Mouse (Mus musculus) heart, postnatal 14 days (tissue): Measurements from ENCODE around the gene Slc8b1. TPM values are rescaled to one million over a fixed set of nuclear protein-coding genes. Genes with fewer than 3 reads are reported as not detected.

ENCODE experiments used
- DNase-seq, 2 experiments: peaks; one replicate each; pipeline ENCODE4 v3.0.0; 2021 to 2022
- intact Hi-C: fragments of 180-260 bp; cut with DNase I; formaldehyde crosslinking; loops from one replicate; pipeline ENCODE4 v1.15.1; 2025
- total RNA-seq, 2 experiments: library from RNA; stranded (reverse); gene quantifications; 2 replicates each; pipeline ENCODE4 v1.2.3; 2021

Slc8b1 gene
- total RNA-seq, 2 experiments from 2014 or later = 8.7 to 16.4 TPM

DNA sequence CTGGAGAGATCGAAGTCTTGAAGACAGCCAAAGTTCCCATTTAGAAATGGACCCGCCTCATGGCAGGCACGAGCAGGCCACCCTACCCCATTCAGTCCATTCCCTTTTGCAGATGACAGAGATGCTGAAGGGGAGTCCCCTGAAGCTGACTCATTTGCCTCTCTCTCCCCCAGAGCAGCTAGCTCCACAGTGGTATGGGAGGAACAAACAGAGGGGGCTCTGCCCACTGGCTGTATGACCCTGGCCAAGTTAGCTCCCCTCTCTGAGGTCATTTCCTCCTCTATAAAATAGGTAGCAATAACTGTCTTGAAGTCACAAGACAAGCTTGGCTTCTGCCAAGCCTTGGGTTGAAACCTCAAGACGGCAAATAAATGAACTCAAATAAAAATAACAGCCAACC lies 72.5 kb downstream of the Slc8b1 start:
- no peak for DNase-seq
- intact Hi-C loops = no loop called here

Other genes with a start within 250 kb of the Slc8b1 start
- gene Lhx5, start 79.5 kb upstream of the Slc8b1 start, total RNA-seq = not detected
- gene Sdsl, start 38.4 kb upstream of the Slc8b1 start, total RNA-seq = 10 to 100 TPM in 1 of 2 experiments, 1 to 10 TPM in 1; 8.7 to 10.9 TPM
- gene Sds, start 34.6 kb upstream of the Slc8b1 start, total RNA-seq = not detected
- gene Plbd2, start 7.5 kb upstream of the Slc8b1 start, total RNA-seq = 10 to 100 TPM; 37.5 to 42.2 TPM
- gene Tpcn1, start 77.5 kb downstream of the Slc8b1 start, total RNA-seq = 10 to 100 TPM; 34.1 to 39.0 TPM
- under 1 TPM in 1 of 2 experiments, not detected in 1; 0.15 TPM for gene Iqcd, start 77.8 kb downstream of the Slc8b1 start, total RNA-seq
- gene Rita1, start 101.4 kb downstream of the Slc8b1 start, total RNA-seq = 10 to 100 TPM; 15.1 to 18.3 TPM
- 10 to 100 TPM; 20.4 to 22.5 TPM for gene Ddx54, start 101.6 kb downstream of the Slc8b1 start, total RNA-seq
- gene Cfap73, start 123.1 kb downstream of the Slc8b1 start, total RNA-seq = not detected
- gene Rasal1, start 137.6 kb downstream of the Slc8b1 start, total RNA-seq = under 1 TPM in 1 of 2 experiments, not detected in 1; 0.59 TPM
- 1 to 10 TPM; 1.3 to 3.1 TPM for gene Dtx1, start 200.8 kb downstream of the Slc8b1 start, total RNA-seq
- under 1 TPM; 0.26 to 0.37 TPM for gene Oas2, start 238.7 kb downstream of the Slc8b1 start, total RNA-seq